Mouse (Mus musculus) ZHBTc4 (cell line): Measurements from ENCODE around the gene Commd3.

Experiments
- DNase-seq: peaks from one replicate; pipeline ENCODE4 v3.0.0-alpha.2; 2011; ENCODE audit warnings: low read depth, low spot score

The Commd3 gene

GRCm38 (mm10) chr2:18687671-18688170 is 15.5 kb downstream of the Commd3 start:
- no peak for DNase-seq

DNA sequence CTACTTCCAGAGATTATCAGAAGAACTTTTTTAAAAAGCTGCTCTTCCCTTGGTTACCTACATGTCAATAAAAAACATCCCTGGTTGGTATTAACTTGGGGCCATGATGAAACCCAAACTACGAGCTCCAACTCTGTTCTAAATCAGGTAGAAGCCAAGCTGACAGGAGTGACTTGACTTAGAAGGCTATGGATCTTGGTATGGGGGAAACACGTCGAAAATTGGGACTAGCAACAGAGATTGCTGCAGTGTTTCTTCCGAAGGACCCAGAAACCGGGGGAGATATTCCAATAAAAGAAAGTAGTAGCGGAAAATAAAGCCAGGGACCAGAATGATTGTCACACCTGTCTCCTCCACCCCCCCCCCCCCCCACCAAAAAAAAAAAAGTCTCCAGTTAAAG is 16.1 kb downstream of the Commd3 start:
- DNase-seq = peak; percentile 11

GRCm38 (mm10) chr2:18688708-18689063 is 16.5 kb downstream of the Commd3 start:
- DNase-seq = peak; percentile 79

- peak; percentile 72 for DNase-seq
Observed at GRCm38 (mm10) chr2:18689064-18689921, 17.1 kb downstream of the Commd3 start.

- DNase-seq = peak; percentile 83
Observed at GRCm38 (mm10) chr2:18690055-18690691, 18.0 kb downstream of the Commd3 start.

DNA sequence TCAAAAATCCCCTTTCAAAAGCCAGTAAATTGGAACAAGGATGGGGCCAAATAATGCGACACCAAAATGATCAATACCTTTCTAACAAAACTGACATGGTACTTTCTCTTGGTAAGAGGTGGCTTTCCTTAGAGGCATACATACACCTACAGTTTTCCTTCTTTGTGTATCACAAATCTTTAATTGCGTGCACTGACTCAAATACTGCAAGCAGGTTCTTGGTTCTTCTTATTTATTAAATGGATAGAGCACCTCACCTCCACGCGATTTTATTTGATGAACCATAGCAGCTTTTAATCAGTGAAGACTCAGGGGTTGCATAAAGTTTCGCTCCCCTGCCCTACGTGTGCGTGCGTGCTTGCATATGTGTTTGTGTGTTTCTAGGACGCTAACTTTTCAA is 18.6 kb downstream of the Commd3 start:
- DNase-seq = no peak

DNA sequence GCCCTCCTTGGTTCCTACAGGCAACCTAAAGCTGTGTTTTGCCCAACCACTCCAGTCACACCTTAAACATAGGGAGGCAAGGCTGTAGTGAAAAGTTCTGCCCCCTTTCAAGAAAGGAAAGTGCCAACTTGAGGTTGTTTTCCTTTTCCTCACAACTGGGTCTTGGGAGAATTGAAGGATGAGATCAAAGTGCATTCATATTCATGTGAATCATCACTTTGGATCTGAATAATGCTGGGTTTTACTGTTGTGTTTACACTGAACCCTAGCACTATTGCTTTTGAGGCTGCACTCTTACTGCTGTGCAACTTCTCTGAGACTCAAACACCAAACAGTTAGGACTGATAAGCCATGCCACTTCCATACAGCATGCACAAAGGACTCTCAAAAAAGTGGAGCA is 19.8 kb downstream of the Commd3 start:
- no peak for DNase-seq

GRCm38 (mm10) chr2:18692548-18692947 is 20.4 kb downstream of the Commd3 start:
- no peak for DNase-seq

DNA sequence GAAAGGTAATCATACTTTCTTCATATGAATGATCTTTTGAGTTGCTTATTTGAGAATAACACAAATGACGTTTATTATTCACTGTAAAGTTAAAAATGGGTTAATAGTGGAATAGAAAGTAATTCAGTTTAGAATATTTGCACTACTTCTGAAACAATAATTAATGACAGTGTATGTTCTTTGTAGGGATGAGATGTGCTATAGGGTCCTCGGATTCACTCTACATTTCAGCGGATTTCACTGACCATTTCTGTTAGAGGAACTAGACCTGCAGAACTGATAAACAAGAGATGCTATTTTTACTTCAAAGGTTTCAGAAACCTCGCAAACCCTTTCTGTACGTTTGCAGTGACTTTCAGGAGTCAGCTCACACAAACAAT is 21.3 kb downstream of the Commd3 start:
- no peak for DNase-seq

DNA sequence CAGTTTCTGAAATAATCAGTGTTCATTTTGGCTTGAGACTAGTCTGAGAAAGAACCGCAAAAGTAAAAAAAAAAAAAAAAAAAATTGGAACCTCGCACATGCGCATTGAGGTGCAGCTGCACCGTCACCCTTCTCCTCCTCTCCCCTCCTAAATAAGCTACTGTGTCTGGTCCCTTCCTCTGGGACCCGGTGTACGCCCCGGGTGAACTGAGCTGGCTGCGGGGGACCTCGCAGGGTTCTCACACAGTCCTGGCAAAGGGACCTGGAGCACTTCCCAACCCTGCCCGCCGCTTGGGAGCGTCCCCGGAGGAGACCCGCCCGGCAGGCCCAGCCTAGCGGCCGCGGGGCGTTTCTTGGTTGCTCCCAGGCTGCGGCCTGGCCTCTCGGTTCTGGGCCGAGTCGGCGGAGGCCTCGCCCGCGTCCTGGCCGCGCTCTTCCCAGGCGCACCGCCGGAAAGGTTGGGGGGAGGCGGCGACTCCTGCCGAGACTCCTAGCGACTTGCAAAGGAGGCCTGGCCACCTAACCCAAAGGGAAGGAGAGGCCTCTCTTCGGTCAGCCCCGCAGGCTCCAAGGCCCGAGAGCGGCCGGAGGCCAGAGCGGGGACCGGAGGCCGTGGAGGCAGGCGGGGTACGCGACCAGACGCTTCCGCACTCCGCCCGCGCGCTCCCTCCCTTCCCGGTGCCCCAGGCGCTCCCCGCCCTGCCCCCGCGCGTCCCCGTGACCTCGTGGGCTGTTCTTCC is 21.9 kb downstream of the Commd3 start, which contains the start of gene Spag6:
Gene Spag6 (plus strand): TSS at position 162 of the 740 bp plus-strand sequence.
- DNase-seq = peak; percentile 86

GRCm38 (mm10) chr2:18694611-18694950 is 22.4 kb downstream of the Commd3 start:
- peak; percentile 54 for DNase-seq

DNA sequence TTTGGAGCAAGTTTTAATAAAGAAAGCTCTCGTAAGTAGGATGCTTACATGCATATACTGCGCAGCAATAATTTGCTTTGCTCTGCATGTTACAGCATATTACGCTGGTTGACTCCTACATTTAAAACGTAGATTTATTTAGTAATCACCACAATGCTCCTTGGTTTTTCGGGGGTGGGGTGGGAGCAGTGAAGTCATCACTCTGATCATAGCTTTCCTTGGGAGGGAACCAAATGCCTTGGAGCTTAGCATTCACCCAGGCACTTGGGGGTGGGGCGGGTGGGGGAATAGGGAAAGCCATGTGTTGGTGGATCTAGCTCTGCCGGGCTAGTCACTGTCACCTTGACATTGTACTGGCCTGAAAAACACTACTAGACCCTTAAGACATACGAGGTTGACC is 23.0 kb downstream of the Commd3 start:
- DNase-seq = peak; percentile 16

GRCm38 (mm10) chr2:18695629-18696150 is 23.5 kb downstream of the Commd3 start:
- no peak for DNase-seq

GRCm38 (mm10) chr2:18697591-18698244 is 25.5 kb downstream of the Commd3 start:
- DNase-seq = peak; percentile 6

DNA sequence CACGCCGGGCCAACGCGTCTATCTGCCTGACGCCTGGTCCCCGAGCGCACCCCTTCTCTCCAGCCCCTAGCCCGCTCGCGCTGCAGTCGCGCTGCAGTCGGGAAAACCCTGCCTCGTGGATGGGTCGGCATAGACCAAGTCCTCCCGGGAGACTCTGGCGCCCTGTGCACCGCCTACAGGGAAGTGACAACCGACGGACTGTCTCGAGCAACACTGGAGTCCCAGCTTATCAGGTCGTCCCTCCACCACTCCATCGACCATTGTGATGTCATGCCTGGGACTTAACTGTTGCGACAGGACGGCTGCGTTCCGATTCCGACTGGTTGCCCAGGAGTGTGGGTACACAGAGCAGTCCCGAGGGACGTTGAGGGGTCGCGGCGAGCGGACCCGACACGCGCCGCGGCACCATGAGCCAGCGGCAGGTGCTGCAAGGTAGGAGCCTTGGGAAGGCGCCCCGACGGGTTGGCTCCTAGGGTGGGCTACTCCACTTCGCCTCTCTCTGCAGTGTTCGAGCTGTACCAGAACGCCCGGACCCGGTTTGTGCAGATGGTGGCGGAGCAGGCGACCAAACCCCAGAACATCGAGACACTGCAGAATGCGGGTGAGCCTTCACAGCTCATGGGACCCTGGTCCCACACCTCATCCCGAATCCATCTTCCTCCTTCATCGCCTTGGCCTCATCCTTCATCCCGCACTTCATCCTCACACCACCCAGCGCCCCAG is 26.6 kb downstream of the Commd3 start:
- DNase-seq = peak; percentile 71

DNA sequence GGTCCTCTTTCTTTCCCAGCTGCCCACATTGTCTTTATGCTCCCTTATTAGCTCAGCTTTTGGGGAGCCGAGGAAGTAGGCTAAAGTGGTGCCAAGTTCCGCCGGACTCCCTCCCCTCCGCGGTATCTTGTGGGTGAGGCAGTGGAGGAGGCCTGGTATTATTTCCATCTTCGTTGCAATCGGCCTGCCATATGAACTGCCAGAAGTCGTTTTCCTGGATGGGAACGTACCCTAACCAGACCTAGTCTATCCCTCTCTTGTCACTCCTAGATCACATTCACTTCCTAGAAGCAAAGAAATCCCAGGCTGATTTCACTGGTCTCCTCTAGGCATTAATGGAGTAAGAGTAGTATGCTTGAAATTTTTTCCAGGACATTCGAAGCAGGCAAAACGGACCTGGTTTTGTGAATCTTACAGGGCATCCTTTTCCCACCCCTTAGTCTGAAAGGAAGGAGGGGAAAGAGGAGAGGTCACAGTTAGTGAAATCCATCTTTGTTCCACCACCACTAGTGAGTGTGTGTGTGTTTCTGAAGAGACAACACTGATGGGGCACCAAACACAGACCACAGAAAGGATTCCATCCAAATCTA is 27.3 kb downstream of the Commd3 start:
- no peak for DNase-seq

DNA sequence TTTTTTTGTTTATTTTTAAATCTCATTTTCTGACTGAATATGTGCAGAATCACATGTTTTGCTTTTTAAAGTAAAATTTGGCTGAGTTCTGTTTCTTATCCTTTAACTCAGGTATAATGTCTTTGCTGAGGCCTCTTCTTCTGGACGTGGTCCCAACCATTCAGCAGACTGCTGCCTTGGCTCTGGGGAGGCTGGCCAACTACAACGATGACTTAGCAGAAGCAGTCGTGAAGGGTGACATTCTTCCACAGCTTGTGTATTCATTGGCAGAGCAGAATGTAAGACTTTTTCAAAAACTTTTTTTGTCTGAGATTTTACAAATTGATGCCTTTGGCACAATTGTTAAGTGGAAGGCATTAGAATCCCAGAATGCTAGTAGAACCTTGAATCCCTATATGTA is 38.2 kb downstream of the Commd3 start:
- DNase-seq = no peak

GRCm38 (mm10) chr2:18713071-18713470 is 40.9 kb downstream of the Commd3 start:
- DNase-seq = no peak

- no peak for DNase-seq
Observed at GRCm38 (mm10) chr2:18714337-18714736, 42.2 kb downstream of the Commd3 start.

GRCm38 (mm10) chr2:18718521-18718920 is 46.3 kb downstream of the Commd3 start:
- no peak for DNase-seq
